Mouse (Mus musculus) testis, adult 2 months (tissue): ENCODE data around the gene Tle6.

Source experiments
- CTCF ChIP-seq: fragments of 200-500 bp; IDR thresholded peaks from 2 replicates; pipeline ENCODE4 v1.5.1; 2012; ENCODE audit warnings: low read depth, mild to moderate bottlenecking, inconsistent platforms, low read length, moderate library complexity; ENCODE audit not compliant: control insufficient read depth, insufficient read depth, insufficient replicate concordance
- POLR2A ChIP-seq: fragments of 200-500 bp; IDR thresholded peaks from 2 replicates; pipeline ENCODE4 v1.6.1; 2012; ENCODE audit warnings: low read depth, mild to moderate bottlenecking, inconsistent platforms, low read length, moderate library complexity; ENCODE audit not compliant: control insufficient read depth

DNA sequence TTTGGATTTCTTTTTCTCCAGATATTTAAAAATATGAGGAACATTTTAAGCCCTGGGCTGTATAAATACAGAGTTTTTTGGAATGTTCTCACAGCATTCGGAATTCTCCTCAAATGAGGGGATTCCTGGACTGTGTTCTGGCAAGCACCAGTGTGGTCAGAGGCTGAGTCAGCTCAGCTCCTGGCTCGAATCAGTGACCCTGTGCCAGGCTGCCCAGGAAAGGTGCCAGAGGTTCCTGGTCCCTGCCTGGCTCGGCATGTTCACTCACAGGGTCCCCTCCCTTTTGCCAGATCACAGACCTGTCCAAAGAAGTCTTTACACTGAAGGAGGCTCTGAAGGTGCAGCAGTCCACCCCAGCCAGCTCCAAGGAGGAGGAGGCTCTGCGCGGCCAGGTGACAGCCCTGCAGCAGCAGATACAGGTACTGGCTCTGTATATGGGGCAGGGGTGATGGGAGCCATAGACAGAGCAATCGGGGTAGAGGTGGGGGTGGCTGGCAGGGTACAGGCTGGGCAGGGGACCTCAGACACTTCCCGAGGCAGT, 45.2 kb upstream of the Tle6 start:
- no peak for TF ChIP-seq CTCF
- TF ChIP-seq POLR2A, result no peak
